Mouse (Mus musculus): ENCODE results near the gene Asgr1. TPM values are rescaled to one million over a fixed set of nuclear protein-coding genes. Genes with fewer than 3 reads are reported as not detected.
"Not testable (repeated sequence)": the region's sequence is repeated elsewhere in the genome, so short reads cannot be mapped to it uniquely, and the experiment has no call there.

The Asgr1 gene
- polyA plus RNA-seq, 1 experiment from 2014 or later, result not detected

- TF ChIP-seq CTCF (IDR thresholded peaks at IDR 0.05; ENCODE audit: low read depth), result no peak
- Histone ChIP-seq H3K27me3 (replicated peaks; ENCODE audit: control insufficient read depth, insufficient read depth, low read length) (no peaks in the 10 kb centered on the region), H3K9ac (ENCODE audit: low read depth, low read length) (no peak overlapping the region), H3K9me3 (ENCODE audit: control insufficient read depth) (no peaks in the 10 kb centered on the region), H3K27ac (ENCODE audit: low read depth, low read length) (no peak overlapping the region), H3K4me3 (ENCODE audit: low read depth, low read length) (no peak overlapping the region), H3K4me2 (replicated peaks; ENCODE audit: low read depth) (no peak overlapping the region), H3K4me1 (replicated peaks; ENCODE audit: control insufficient read depth, insufficient read depth, low read length) (no peaks in the 10 kb centered on the region), H3K36me3 (ENCODE audit: control insufficient read depth, insufficient read depth) (no peaks in the 10 kb centered on the region)
- 65% methylated on average over 4 of the region's 4 CpGs for WGBS
- ATAC-seq, result no peak
Measured at GRCm38 (mm10) chr11:70066701-70067100, 12.8 kb downstream of the Asgr1 start.

DNA sequence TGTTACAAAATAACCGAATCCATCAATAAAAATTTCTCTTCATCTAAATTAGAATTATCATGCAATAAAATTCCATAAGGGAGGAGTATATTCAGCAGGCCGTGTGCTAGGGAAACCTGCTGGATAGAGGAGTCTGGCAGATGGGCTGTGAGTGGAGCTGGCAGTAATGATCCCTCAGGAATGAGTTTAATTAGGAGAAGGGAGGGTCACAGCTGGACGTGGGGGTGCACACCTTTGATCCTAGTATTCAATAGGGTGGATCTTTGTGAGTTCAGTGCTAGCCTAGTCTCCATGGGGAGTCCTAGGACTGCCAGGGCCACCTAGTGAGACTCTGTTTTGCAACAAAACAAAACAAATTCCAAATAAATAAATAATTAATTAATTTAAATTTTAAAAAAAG, 14.4 kb downstream of the Asgr1 start:
- no peak for TF ChIP-seq CTCF (IDR thresholded peaks at IDR 0.05; ENCODE audit: low read depth)
- 45% methylated on average over 3 of the region's 3 CpGs for WGBS
- Histone ChIP-seq H3K4me1 (replicated peaks; ENCODE audit: control insufficient read depth, insufficient read depth, low read length) (no peaks in the 10 kb centered on the region), H3K27me3 (replicated peaks; ENCODE audit: control insufficient read depth, insufficient read depth, low read length) (no peaks in the 10 kb centered on the region), H3K4me2 (replicated peaks; ENCODE audit: low read depth) (no peak overlapping the region), H3K4me3 (ENCODE audit: low read depth, low read length) (no peak overlapping the region), H3K9me3 (ENCODE audit: control insufficient read depth) (no peaks in the 10 kb centered on the region), H3K9ac (ENCODE audit: low read depth, low read length) (no peak overlapping the region), H3K27ac (ENCODE audit: low read depth, low read length) (no peak overlapping the region), H3K36me3 (ENCODE audit: control insufficient read depth, insufficient read depth) (no peaks in the 10 kb centered on the region)
- no peak for ATAC-seq

- no peak overlapping the region for H3K9ac ChIP-seq (ENCODE audit: low read depth, low read length)
- H3K4me2 ChIP-seq (replicated peaks; ENCODE audit: low read depth), result no peak overlapping the region
- H3K9me3 ChIP-seq (ENCODE audit: control insufficient read depth), result no peaks in the 10 kb centered on the region
- no peak for TF ChIP-seq CTCF (IDR thresholded peaks at IDR 0.05; ENCODE audit: low read depth)
- H3K27ac ChIP-seq (ENCODE audit: low read depth, low read length), result no peak overlapping the region
- no peak overlapping the region for H3K4me3 ChIP-seq (ENCODE audit: low read depth, low read length)
- 39% methylated on average over 6 of the region's 6 CpGs for WGBS
- ATAC-seq, result peak; percentile 53; the same call in 1 of the 2 replicates
- H3K4me1 ChIP-seq (replicated peaks; ENCODE audit: control insufficient read depth, insufficient read depth, low read length), result no peaks in the 10 kb centered on the region
- H3K27me3 ChIP-seq (replicated peaks; ENCODE audit: control insufficient read depth, insufficient read depth, low read length), result no peaks in the 10 kb centered on the region
- no peaks in the 10 kb centered on the region for H3K36me3 ChIP-seq (ENCODE audit: control insufficient read depth, insufficient read depth)
Measured at GRCm38 (mm10) chr11:70070057-70070456, 16.2 kb downstream of the Asgr1 start.

- not testable (repeated sequence) for ATAC-seq; H3K27me3 ChIP-seq (replicated peaks; ENCODE audit: control insufficient read depth, insufficient read depth, low read length); H3K9me3 ChIP-seq (ENCODE audit: control insufficient read depth); H3K36me3 ChIP-seq (ENCODE audit: control insufficient read depth, insufficient read depth); H3K4me1 ChIP-seq (replicated peaks; ENCODE audit: control insufficient read depth, insufficient read depth, low read length); H3K4me2 ChIP-seq (replicated peaks; ENCODE audit: low read depth); H3K27ac ChIP-seq (ENCODE audit: low read depth, low read length); H3K9ac ChIP-seq (ENCODE audit: low read depth, low read length); H3K4me3 ChIP-seq (ENCODE audit: low read depth, low read length)
- WGBS, result 66% methylated on average over 3 of the region's 3 CpGs
Measured at GRCm38 (mm10) chr11:70070603-70071002, 16.7 kb downstream of the Asgr1 start.

DNA sequence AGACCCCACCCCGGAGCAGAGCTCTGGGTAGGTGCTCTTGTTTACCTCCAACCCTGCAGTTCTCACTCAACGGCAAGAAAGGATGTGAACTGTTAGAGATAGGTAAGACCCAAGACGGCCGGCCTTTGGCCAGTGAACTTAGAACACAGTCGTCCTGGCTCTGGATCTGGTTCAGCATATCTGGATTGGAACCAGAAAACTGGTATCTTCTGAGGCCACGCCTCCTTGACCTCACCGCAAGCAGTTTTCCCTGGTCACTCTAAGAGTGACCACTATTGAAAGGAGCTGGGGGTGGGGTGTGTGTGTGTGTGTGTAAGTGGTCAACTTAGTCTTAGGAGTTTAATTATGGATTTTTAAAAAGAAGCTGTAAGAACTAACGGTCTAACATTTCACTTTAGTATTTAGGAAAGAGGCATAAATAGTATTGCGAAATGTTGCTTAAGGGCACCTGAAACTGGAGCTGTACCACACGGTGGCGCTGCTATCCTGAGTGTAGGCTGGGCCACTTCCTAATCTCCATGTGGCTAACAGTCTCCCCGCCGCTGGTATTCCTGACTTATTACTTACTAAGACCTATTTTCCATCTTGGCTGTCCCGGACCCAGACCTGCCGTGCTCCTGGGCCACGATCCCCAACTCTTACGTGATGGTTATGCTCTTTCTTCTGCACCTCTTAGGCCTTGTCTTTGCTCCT, 20.6 kb downstream of the Asgr1 start:
- Histone ChIP-seq H3K4me2 (replicated peaks; ENCODE audit: low read depth) (no peak overlapping the region), H3K4me3 (ENCODE audit: low read depth, low read length) (no peak overlapping the region), H3K36me3 (ENCODE audit: control insufficient read depth, insufficient read depth) (no peaks in the 10 kb centered on the region), H3K9me3 (ENCODE audit: control insufficient read depth) (no peaks in the 10 kb centered on the region), H3K9ac (ENCODE audit: low read depth, low read length) (no peak overlapping the region), H3K27me3 (replicated peaks; ENCODE audit: control insufficient read depth, insufficient read depth, low read length) (no peaks in the 10 kb centered on the region; the same call in 1 of the 2 replicates), H3K4me1 (replicated peaks; ENCODE audit: control insufficient read depth, insufficient read depth, low read length) (no peaks in the 10 kb centered on the region), H3K27ac (ENCODE audit: low read depth, low read length) (no peak overlapping the region)
- no peak for ATAC-seq
- peak; percentile 93 for TF ChIP-seq CTCF (IDR thresholded peaks at IDR 0.05; ENCODE audit: low read depth)
- WGBS, result 34% methylated on average over 17 of the region's 17 CpGs

DNA sequence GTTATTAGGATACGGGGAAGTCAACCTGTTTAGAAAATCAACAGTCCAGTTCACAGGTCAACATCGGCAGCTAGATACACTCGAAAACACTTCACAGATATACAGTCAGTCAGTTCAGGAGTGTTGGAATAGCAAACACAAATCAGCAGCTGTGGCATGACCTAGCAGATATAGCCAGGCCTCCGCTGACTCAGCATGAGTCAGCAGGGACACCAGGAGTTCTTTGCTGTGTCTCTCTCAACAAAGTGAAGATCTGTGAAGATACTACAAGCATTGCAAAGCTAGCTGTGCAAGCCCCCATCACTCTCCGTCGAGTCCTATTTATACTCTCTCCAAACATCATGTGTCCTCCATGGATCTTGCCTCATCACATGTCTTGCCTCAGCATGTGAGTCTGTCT, 21.7 kb downstream of the Asgr1 start:
- TF ChIP-seq CTCF (IDR thresholded peaks at IDR 0.05; ENCODE audit: low read depth), result no peak

More for the DNA sequence above, 21.7 kb downstream of the Asgr1 start:
- Histone ChIP-seq H3K9me3 (ENCODE audit: control insufficient read depth) (no peaks in the 10 kb centered on the region), H3K9ac (ENCODE audit: low read depth, low read length) (no peak overlapping the region), H3K27me3 (replicated peaks; ENCODE audit: control insufficient read depth, insufficient read depth, low read length) (no peaks in the 10 kb centered on the region; the same call in 1 of the 2 replicates), H3K4me2 (replicated peaks; ENCODE audit: low read depth) (no peak overlapping the region), H3K4me3 (ENCODE audit: low read depth, low read length) (no peak overlapping the region), H3K4me1 (replicated peaks; ENCODE audit: control insufficient read depth, insufficient read depth, low read length) (no peaks in the 10 kb centered on the region), H3K27ac (ENCODE audit: low read depth, low read length) (no peak overlapping the region), H3K36me3 (ENCODE audit: control insufficient read depth, insufficient read depth) (no peaks in the 10 kb centered on the region)
- no peak for ATAC-seq
- WGBS, result 80% methylated on average over 6 of the region's 6 CpGs
